Mouse (Mus musculus): ENCODE measurements at regions not wholly inside any gene's neighbourhood (a gene's known extent, or its start where the extent isn't known, plus 50 kb on each side); places are given as distances from the start of the nearest gene placed in this dataset.

GRCm38 (mm10) chr12:88530450-88531143 is 170.2 kb downstream of the Adck1 start:
- in situ Hi-C loops (cut with MseI, MboI) = no loop called here

GRCm38 (mm10) chr12:88532261-88532973 is 172.1 kb downstream of the Adck1 start:
- in situ Hi-C loops (cut with MseI, MboI) = no loop called here

- in situ Hi-C loops (cut with MseI, MboI) = no loop called here
Measured at GRCm38 (mm10) chr12:88551856-88552255, 170.8 kb upstream of the Nrxn3 start.

- in situ Hi-C loops (cut with MseI, MboI) = no loop called here
Measured at GRCm38 (mm10) chr12:88555475-88555874, 167.2 kb upstream of the Nrxn3 start.

- in situ Hi-C loops (cut with MseI, MboI) = no loop called here
Measured at GRCm38 (mm10) chr12:88558036-88558435, 164.6 kb upstream of the Nrxn3 start.

GRCm38 (mm10) chr12:88579974-88580373 is 142.7 kb upstream of the Nrxn3 start:
- in situ Hi-C loops (cut with MseI, MboI) = no loop called here

- in situ Hi-C loops (cut with MseI, MboI) = no loop called here
Measured at GRCm38 (mm10) chr12:88605939-88606338, 116.7 kb upstream of the Nrxn3 start.

GRCm38 (mm10) chr12:88620084-88620483 is 102.6 kb upstream of the Nrxn3 start:
- in situ Hi-C loops (cut with MseI, MboI) = no loop called here

- in situ Hi-C loops (cut with MseI, MboI) = loop anchor here (5.0 kb wide), 1 partner anchor 1167 kb away; no protein-coding TSS in a partner anchor
Measured at GRCm38 (mm10) chr12:88644281-88644680, 78.4 kb upstream of the Nrxn3 start.

- in situ Hi-C loops (cut with MseI, MboI) = no loop called here
Measured at GRCm38 (mm10) chr12:88652001-88652719, 70.5 kb upstream of the Nrxn3 start.

Measured in mouse trophoblast stem cell (cell line).